Mouse (Mus musculus): Measurements from ENCODE around the gene Elovl7. TPM values are rescaled to one million over a fixed set of nuclear protein-coding genes. Genes with fewer than 3 reads are reported as not detected.

Gene Elovl7
- polyA plus RNA-seq, 1 experiment = not detected

GRCm38 (mm10) chr13:108303841-108304240 is 89.6 kb downstream of the Elovl7 start:
- no peak for TF ChIP-seq CTCF (IDR thresholded peaks at IDR 0.05; ENCODE audit: insufficient read depth, low read depth, low read length)
- TF ChIP-seq POLR2A (IDR thresholded peaks at IDR 0.05; ENCODE audit: insufficient read depth, low read depth, low read length) = no peak
- H3K4me1 ChIP-seq (ENCODE audit: control insufficient read depth, insufficient read depth, low read length) = 0 out of 2 replicates have a peak, but pooled peaks cover 7% of the 10 kb centered on the region
- H3K27ac ChIP-seq (ENCODE audit: insufficient read depth, low read depth, low read length) = no peak overlapping the region
- WGBS = 98% methylated on average over 1 of the region's 1 CpGs
- no peak overlapping the region for H3K4me3 ChIP-seq (ENCODE audit: insufficient read depth, low read depth, low read length)

GRCm38 (mm10) chr13:108304680-108305079 is 90.5 kb downstream of the Elovl7 start:
- TF ChIP-seq POLR2A (IDR thresholded peaks at IDR 0.05; ENCODE audit: insufficient read depth, low read depth, low read length) (no peak), CTCF (IDR thresholded peaks at IDR 0.05; ENCODE audit: insufficient read depth, low read depth, low read length) (no peak)
- no peak overlapping the region for H3K4me3 ChIP-seq (ENCODE audit: insufficient read depth, low read depth, low read length)
- H3K4me1 ChIP-seq (ENCODE audit: control insufficient read depth, insufficient read depth, low read length) = 0 out of 2 replicates have a peak, but pooled peaks cover 7% of the 10 kb centered on the region
- no peak overlapping the region for H3K27ac ChIP-seq (ENCODE audit: insufficient read depth, low read depth, low read length)
- WGBS = 48% methylated on average over 2 of the region's 2 CpGs

- under 1% methylated on average over 48 of the region's 48 CpGs for WGBS
- H3K27ac ChIP-seq (ENCODE audit: insufficient read depth, low read depth, low read length) = peak within 1 kb of the TSS; percentile 78
- TF ChIP-seq POLR2A (IDR thresholded peaks at IDR 0.05; ENCODE audit: insufficient read depth, low read depth, low read length) (no peak), CTCF (IDR thresholded peaks at IDR 0.05; ENCODE audit: insufficient read depth, low read depth, low read length) (no peak)
- H3K4me1 ChIP-seq (ENCODE audit: control insufficient read depth, insufficient read depth, low read length) = peaks cover 6% of the 10 kb centered on the region
- peak within 1 kb of the TSS; percentile 76 for H3K4me3 ChIP-seq (ENCODE audit: insufficient read depth, low read depth, low read length)
Measured at GRCm38 (mm10) chr13:108315702-108316486, 101.7 kb downstream of the Elovl7 start, which contains the start of gene Depdc1b. Gene Depdc1b, plus strand, starts transcription at chr13:108316332.

GRCm38 (mm10) chr13:108316487-108316903 is 102.3 kb downstream of the Elovl7 start:
- H3K4me3 ChIP-seq (ENCODE audit: insufficient read depth, low read depth, low read length) = peak overlapping the region; percentile 76
- TF ChIP-seq POLR2A (IDR thresholded peaks at IDR 0.05; ENCODE audit: insufficient read depth, low read depth, low read length) (no peak), CTCF (IDR thresholded peaks at IDR 0.05; ENCODE audit: insufficient read depth, low read depth, low read length) (no peak)
- H3K27ac ChIP-seq (ENCODE audit: insufficient read depth, low read depth, low read length) = no peak overlapping the region
- WGBS = 1% methylated on average over 32 of the region's 32 CpGs
- peaks cover 6% of the 10 kb centered on the region for H3K4me1 ChIP-seq (ENCODE audit: control insufficient read depth, insufficient read depth, low read length)

- H3K4me1 ChIP-seq (ENCODE audit: control insufficient read depth, insufficient read depth, low read length) = peaks cover 6% of the 10 kb centered on the region
- H3K27ac ChIP-seq (ENCODE audit: insufficient read depth, low read depth, low read length) = no peak overlapping the region
- TF ChIP-seq CTCF (IDR thresholded peaks at IDR 0.05; ENCODE audit: insufficient read depth, low read depth, low read length) (no peak), POLR2A (IDR thresholded peaks at IDR 0.05; ENCODE audit: insufficient read depth, low read depth, low read length) (no peak)
- WGBS = 89% methylated on average over 2 of the region's 2 CpGs
- H3K4me3 ChIP-seq (ENCODE audit: insufficient read depth, low read depth, low read length) = no peak overlapping the region
Measured at GRCm38 (mm10) chr13:108317414-108317813, 103.2 kb downstream of the Elovl7 start.

GRCm38 (mm10) chr13:108319028-108319427 is 104.8 kb downstream of the Elovl7 start:
- WGBS = 97% methylated on average over 8 of the region's 8 CpGs

GRCm38 (mm10) chr13:108320216-108320615 is 106.0 kb downstream of the Elovl7 start:
- WGBS = 88% methylated on average over 8 of the region's 8 CpGs
- H3K4me3 ChIP-seq (ENCODE audit: insufficient read depth, low read depth, low read length) = no peak overlapping the region
- H3K4me1 ChIP-seq (ENCODE audit: control insufficient read depth, insufficient read depth, low read length) = peaks cover 6% of the 10 kb centered on the region
- TF ChIP-seq POLR2A (IDR thresholded peaks at IDR 0.05; ENCODE audit: insufficient read depth, low read depth, low read length) = no peak
- TF ChIP-seq CTCF (IDR thresholded peaks at IDR 0.05; ENCODE audit: insufficient read depth, low read depth, low read length) = no peak
- no peak overlapping the region for H3K27ac ChIP-seq (ENCODE audit: insufficient read depth, low read depth, low read length)

More at GRCm38 (mm10) chr13:108319028-108319427, 104.8 kb downstream of the Elovl7 start:
- Histone ChIP-seq H3K27ac (ENCODE audit: insufficient read depth, low read depth, low read length) (no peak overlapping the region), H3K4me1 (ENCODE audit: control insufficient read depth, insufficient read depth, low read length) (peaks cover 6% of the 10 kb centered on the region), H3K4me3 (ENCODE audit: insufficient read depth, low read depth, low read length) (no peak overlapping the region)
- no peak for TF ChIP-seq POLR2A (IDR thresholded peaks at IDR 0.05; ENCODE audit: insufficient read depth, low read depth, low read length)
- no peak for TF ChIP-seq CTCF (IDR thresholded peaks at IDR 0.05; ENCODE audit: insufficient read depth, low read depth, low read length)

GRCm38 (mm10) chr13:108322466-108322865 is 108.3 kb downstream of the Elovl7 start:
- Histone ChIP-seq H3K27ac (ENCODE audit: insufficient read depth, low read depth, low read length) (no peak overlapping the region), H3K4me3 (ENCODE audit: insufficient read depth, low read depth, low read length) (no peak overlapping the region), H3K4me1 (ENCODE audit: control insufficient read depth, insufficient read depth, low read length) (no peaks in the 10 kb centered on the region)
- TF ChIP-seq CTCF (IDR thresholded peaks at IDR 0.05; ENCODE audit: insufficient read depth, low read depth, low read length) = no peak
- no peak for TF ChIP-seq POLR2A (IDR thresholded peaks at IDR 0.05; ENCODE audit: insufficient read depth, low read depth, low read length)
- WGBS = 99% methylated on average over 2 of the region's 2 CpGs

- 96% methylated on average over 2 of the region's 2 CpGs for WGBS
- TF ChIP-seq POLR2A (IDR thresholded peaks at IDR 0.05; ENCODE audit: insufficient read depth, low read depth, low read length) = no peak
- TF ChIP-seq CTCF (IDR thresholded peaks at IDR 0.05; ENCODE audit: insufficient read depth, low read depth, low read length) = no peak
- H3K4me1 ChIP-seq (ENCODE audit: control insufficient read depth, insufficient read depth, low read length) = no peaks in the 10 kb centered on the region
- H3K4me3 ChIP-seq (ENCODE audit: insufficient read depth, low read depth, low read length) = no peak overlapping the region
- no peak overlapping the region for H3K27ac ChIP-seq (ENCODE audit: insufficient read depth, low read depth, low read length)
Measured at GRCm38 (mm10) chr13:108323317-108323716, 109.1 kb downstream of the Elovl7 start.

Data from olfactory bulb, adult 2 months (tissue).